Mouse (Mus musculus) c-Kit-positive CD71-negative TER-119-negative erythroid progenitor cells, embryonic 14.5 days (primary cell): Measurements from ENCODE around the gene Hs3st1.
"Not testable (repeated sequence)": the region's sequence is repeated elsewhere in the genome, so short reads cannot be mapped to it uniquely, and the experiment has no call there.

ENCODE experiments used
- DNase-seq: peaks from one replicate; pipeline ENCODE4 v3.0.0-alpha.2; 2013; ENCODE audit warnings: low read depth

Hs3st1 gene

DNA sequence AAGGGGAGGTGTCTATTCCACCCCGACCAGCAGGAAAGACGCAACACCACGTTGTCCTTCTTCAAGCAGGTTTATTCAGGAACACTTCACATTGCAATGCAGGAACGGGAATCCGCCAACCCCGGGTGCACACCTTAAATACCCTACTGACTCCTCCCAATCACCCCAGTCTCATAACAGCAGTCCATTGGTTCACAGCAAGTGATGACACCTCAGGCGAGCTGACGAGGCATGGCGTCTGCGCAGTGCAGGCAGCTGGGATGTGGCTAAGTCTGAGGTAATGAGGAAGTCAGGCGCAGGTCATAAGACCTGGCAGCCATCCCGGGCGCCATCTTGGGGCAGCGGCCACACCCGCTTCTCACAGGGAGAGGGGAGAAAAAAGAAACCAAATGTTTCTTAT is at the start of gene Hs3st1:
TSS of gene Hs3st1 (minus strand) at position 101 of the 400 bp plus-strand sequence.
- DNase-seq: not testable (repeated sequence)

DNA sequence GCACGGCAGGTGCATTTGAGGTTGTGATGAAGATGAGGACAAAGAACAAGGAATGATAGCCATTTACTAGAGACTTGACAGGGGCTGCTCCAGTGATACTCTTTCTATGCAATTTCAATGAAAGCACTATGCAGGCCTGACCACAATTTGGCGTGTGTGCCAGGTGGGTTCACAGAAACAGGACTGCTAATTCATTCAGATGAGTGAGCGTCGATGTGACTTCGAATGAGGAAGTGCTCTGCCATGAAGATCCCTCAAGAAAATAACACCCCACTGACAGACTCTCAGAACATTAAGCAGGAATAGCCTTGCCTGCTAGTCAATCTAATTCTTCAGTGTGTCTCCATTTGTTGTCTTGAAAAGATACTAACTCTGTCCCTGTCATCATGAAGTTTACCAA is 49.4 kb upstream of the Hs3st1 start:
- no peak for DNase-seq

DNA sequence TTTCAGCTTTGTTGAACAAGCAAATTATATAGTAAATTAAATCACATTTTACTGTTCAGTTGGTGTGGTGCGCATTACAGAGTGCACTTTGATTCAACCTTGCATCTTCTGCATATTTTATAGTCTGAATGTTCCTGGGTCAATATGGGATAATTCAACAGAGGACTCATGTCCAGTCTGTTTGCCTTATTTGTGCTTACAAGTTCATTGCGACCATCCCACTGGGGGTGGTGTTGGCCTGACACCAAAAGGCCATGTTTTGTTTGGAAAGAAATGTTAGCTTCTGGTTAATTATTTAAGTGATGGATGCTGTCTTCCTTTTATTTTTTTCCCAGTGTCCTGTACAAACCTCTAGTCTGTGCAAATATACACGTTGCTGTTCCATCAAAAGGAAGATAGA is 48.7 kb upstream of the Hs3st1 start:
- DNase-seq: no peak

DNA sequence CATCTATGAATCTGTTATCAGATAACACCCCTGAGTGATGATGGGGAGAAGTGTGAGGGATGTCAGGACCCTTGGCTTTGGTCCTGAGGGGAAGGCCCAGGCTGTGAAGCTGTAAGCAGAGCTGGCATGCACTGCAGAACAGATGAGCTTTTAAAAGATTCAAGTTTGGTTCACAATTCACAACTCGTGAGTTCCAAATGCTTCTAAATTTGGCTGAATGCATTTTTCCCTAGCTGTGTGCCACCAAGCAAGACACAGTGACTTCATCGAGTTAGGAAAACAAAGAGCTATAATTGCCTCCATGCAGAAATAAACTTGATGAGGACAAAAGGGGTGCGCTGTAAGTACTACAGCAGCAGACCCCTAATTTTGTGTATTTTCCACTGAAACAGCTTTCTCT is 48.2 kb upstream of the Hs3st1 start:
- no peak for DNase-seq

DNA sequence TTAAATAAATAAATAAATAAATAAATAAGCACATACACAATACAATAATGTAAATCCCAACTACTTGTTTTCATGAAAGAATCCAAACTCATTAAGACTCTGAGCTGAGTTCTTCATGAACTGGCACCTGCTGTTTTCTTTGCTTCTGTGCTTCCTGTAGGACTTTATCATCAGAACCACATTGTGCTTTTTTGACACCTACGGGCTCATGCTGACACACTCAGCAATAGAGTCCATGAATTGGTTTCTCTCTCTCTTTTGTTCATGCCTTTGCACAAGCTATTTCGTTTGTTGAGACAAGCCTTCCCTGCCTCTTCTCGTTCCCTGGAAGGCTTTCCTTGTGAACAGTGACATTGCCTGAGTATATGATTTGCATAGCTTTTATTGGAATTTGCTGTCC is 46.8 kb upstream of the Hs3st1 start:
- no peak for DNase-seq

DNA sequence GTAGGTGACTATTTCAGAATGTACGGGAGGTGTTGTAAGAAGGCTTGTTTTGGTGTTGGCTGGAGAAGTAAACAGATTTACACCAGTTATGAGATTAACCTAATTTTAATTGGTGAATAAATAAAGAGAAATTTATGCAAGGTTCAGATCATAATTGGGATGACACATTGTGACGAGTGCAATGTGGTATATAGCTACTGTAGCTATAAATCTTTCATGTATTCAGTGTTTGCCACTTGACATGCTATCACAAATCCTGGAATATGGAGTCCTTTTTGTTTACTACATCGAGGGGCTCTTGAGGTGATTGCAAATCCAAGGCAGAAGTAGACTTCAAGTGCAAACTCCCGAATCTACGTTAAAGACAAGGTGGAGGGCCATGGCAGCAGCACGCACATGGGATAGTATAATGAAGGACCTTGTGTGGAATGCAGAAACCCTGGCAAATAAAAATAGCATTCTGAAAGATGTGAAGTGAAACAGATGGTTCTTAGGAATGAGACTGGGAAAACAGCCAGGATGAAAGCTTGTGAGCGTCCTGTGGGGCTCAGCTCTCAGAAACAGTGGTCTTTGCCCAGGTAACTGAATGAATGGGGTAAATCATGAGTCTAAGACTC is 21.9 kb upstream of the Hs3st1 start:
- DNase-seq: no peak

DNA sequence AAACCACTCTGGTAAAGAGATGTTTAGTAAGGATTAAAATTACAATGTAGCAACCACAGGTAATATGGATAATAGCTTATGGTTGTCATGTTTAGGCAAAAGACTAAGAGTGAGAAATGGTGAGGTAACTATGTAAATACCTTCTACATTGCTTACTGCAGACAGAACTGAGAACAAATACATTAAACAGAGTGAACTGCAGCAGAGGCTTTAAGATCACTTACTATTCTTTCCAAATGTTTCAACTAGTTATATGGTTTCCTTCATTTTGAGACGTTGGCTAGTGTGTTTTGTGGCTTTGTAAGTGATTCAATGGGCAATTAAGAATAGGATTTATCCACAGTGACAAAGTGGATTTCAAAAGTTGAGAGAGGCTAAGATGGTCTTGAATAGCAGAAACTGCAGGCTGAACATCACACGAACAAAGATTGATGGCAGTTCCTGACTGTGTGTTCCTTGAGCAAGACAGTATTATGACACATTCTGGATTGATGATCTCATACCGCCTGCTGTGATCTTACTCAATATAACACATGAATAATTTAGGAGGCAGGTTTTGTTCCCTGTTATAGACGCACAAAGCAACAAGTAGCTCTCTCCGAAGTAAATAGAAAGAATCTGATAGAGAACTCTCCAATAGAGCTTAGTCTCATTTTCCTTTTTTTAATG is 16.5 kb upstream of the Hs3st1 start:
- no peak for DNase-seq

DNA sequence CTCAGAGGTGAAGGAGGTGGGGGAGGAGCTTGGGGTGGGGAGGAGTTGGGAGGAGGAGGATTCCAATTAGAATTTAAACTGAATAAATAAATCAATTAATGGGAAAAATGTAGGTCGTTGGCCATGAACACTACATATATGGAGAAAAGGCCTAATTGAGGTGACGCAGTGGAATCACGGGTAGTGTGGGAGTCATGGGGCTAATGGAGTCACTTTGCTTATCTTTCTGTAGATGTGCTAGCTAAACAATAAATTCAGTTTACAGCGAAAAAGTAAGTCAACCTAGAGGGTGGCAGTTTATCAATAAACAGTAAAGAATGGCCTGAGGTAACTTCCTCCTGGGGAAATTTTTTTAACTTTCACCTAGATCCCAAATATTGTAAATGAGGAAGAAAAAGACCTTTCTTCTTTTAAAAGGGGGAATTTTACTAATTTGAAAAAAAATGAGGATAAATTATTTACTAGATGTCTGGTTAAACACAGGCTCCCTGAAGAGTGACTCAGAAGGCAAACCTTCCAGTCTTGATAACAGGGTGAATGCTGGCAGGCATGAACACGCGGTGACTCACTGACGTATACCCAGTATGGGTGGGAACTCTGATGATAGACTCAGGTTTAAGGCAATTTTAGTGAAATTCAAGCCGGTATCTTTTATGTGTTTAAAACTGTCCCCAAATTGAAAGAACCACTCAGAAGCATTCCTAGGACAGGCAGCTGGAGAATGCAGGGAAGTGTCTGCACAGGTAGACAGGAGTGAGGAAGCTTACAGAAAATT is 6.6 kb upstream of the Hs3st1 start:
- DNase-seq: no peak

DNA sequence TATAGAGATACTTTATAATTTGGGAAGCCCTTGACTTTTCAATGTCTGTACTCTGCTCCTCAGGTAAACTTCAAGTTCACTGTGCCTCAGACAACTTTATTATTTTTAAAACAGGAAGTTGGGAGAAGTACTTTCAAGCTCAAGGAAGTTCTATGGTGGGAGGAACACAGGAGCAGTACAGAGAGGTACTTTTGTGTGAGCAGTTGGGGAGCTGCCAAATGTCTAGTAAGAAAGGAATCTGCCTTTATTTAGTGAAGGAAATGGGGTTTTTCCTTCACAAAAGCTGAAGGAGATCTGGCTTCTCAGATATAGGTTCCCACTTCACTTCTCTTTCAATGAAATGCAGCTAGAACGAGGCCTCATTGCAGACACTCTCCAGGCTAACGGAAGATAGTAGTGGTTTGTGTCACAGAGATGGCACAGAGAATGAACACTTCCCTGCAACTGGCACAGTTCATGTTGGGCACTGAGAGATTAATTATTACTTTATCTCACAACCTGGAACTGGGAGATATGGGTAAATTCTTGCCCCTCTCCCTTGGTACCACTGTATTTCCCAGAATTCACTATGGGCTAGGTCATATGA is 3.7 kb upstream of the Hs3st1 start:
- DNase-seq: no peak

DNA sequence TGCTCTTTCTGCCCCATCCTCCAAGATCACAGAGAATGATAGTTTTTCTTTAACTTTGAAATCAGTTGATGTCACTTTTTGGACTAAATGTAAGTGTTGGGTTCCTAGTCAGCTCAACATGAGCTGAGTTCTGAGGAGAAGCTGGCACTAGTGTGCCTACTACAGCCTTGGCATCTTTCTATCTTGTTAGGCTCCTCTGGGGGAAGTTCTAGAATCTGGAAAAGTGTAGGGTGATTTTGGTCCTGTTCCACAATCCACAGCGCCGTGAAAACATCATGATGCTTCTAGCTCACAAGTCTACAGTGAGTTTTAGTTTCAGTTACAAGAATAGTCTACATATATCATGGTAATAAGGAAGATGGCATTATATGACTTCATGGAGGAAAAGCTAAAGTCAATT is 18.4 kb downstream of the Hs3st1 start:
- DNase-seq: no peak

DNA sequence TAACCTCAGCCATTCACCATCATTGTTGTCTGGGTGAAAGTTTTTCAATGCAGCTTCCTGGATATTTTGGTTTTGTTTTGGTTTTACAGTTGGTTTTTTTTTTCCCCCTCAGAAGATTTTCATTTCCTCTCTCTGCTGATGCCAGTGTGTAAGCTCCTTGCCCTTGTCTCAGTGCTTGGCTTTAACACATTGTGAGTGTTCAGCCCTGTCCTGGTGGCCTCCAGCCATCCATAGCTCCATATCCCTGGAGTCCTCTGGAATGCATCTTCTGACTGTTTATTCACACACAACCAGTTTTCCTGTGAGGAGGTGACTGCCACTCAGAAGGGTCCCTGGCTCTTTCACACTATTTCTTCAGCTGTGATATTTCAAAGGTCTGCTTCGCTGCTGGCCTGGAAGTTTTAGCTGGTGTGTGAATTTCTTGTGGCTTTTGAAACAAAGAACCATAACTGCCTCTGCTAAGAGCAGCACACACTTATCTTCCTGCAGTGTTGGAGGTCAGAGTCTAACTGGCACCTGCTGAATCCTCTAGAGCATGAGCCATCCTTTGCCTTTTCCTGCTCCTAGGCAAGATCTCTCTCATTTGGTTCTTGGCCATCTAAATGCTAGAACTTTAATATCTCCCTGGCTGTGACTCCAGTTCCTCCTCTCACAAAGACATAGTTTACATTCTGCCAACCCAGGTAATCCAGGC is 21.4 kb downstream of the Hs3st1 start:
- DNase-seq: no peak

DNA sequence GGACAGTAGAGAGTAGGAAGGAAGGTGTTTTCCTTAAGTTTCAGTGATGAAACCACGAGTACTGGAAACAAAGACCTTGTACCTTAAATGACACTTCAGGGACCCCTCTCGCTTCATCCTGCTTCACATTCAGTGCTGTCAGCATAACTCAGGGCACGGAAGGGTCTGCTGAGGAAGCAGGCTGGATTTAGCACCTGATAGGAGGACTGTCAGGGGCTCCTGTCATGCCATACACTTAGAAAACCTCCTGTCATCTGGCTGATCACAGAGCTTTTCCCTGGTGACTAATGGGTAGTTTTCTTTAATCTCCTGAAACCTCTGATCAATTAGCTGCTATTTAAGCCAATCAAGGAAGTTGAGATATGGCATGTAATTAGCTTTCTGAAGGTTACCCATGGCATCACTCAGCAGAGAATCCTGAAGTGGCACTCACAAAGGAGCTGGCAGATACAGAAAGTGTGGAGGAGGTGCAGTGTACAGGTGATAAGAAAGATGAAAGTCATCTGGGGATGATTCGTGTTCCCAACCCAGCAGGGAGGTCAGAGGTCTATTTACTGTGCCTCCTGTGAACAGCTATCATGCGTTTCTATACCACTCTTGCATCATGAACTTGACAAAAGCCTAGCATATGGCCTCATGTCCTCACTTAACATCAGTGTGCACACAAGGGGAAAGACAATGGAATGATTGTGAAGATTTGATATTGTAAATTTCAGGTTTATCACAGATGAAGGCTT is 22.1 kb downstream of the Hs3st1 start:
- DNase-seq: no peak

DNA sequence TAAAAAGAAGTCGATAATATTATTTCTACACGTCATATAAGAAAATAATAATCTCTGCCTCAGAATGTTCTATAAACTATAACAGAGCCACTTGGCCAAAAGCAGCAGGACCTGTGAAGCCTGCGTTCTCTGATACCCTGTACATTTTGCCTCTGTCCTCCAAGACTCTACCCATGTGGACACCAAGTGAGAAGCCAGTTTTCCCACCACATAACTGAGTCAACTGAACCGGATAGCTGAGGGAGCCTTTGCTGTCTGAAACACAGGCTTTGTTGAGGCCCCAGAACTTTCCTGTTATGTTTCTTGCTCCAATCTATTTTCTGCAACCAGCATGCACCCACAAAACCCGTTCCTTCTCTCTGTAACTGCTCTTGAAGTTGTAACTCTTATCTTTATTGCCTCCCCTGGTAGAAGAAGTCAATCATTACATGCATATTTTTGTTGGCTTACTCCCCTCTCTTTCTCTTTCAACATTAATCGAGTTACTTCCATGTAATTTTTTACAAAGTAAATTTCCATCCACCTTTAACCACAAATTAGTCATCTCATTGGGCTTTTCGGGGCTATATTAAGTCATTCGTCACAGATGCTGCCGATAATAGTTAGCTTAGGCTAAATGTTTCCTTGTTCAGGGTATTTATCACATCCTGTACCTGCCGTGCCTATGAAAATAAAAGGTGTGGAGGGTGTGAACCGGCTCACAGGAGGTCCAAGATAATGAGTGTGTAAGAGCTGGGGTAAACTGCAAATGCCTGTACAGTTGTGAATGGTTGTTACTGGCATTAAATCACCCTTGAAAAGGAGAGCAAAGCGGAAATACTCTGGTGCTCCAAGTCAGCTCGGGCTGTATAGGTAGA is 39.4 kb downstream of the Hs3st1 start:
- no peak for DNase-seq

DNA sequence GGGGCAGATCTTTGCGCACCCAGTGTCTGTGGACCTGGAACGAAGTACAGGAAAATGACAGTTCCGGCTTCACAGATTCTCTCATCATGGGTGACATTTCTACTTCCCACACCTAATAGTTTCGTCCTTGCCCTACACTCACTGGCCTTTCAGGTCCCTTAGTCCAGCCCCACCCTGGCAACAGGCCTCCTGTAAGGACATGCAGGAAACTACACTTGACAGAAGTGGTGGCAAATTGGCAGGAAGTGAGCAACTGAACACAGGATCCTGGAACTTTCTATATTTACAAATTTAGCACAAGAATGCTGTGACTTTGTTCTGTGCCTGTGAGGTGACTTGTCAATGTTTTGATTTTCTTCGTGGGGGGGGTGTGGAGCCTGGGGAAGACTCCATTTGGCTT is 40.1 kb downstream of the Hs3st1 start:
- no peak for DNase-seq

DNA sequence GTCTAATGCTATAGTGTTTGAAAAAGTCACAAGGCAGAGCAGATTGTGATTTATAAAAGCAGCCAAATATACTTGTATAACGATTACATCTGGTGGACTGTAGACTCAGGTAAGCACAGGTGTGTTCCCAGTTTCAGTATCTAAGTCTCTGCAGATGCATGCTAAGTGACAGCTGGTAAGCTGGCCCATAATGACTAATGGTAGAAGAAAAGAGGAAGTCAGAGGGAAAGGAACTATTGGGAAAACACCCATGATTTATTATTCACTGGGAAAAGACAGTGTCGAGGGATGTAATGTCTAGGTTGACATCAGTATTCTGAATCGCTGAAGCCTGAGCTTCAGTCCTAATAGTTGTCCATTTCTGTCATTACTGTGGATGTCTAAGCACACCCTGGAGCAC is 49.7 kb downstream of the Hs3st1 start:
- DNase-seq: no peak

DNA sequence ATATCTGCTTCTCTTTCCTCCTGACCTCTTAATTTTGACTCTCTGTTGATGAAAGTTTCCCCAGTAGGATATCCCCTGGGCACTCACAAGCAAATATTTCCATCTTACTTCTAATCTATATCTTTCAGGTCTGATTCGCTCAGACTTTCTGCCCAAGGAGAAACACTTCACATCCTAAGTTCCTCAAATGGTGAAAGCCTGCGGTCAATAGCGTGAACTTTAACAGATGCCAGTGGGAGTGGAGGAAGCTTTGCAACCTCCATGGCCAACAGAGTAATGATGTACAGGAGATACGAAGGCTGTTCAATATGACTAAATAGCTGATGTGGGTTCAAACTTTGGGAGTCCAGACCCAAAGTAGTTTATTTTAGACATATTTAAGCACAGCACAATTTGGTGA is 94.4 kb downstream of the Hs3st1 start:
- no peak for DNase-seq

DNA sequence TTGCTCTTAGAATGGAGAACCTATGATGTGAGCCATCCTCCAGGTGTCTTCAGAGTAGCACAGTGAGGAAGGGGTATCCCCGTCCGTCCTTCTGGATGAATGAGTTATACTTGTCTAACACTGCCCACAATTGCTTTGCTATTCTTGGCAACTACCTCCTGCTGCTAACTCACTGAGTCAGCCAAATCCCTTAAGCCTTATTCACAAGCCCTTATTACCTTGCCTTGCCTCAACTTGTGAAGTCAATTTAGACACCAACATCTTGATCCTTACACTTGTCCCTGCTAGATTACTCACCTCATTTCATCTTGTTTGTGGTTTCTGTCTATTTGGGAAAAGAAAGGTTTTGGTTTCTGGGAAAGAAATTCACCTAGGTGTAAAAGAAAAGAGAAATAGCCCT is 95.9 kb downstream of the Hs3st1 start:
- no peak for DNase-seq

DNA sequence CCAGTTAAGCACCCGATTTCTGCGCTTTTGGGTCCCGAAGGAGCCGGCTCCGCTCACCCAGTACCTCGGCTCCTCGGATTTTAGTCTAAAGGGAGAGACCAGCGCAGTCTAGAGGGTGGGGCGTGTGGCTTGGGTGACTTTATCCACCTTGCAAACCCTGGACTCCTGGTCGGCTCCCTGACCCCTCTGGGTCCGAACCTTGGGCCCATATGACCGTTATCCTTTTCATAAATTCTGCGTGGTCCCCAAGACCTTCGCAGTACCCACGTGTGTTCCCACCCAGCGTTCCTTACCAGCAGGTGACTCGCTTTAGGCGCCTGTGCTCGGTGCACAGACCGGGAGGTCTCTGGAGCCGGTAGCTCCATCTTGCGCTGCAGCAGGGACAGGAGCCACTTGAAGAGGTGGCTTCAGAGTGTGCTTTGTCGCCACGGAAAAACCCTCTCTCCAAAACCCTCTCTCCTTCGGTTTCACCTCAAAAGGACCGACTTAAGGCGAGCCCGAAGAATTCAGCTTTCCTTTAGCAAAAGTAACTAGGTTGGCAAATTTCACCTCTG is 110.4 kb downstream of the Hs3st1 start:
- no peak for DNase-seq

DNA sequence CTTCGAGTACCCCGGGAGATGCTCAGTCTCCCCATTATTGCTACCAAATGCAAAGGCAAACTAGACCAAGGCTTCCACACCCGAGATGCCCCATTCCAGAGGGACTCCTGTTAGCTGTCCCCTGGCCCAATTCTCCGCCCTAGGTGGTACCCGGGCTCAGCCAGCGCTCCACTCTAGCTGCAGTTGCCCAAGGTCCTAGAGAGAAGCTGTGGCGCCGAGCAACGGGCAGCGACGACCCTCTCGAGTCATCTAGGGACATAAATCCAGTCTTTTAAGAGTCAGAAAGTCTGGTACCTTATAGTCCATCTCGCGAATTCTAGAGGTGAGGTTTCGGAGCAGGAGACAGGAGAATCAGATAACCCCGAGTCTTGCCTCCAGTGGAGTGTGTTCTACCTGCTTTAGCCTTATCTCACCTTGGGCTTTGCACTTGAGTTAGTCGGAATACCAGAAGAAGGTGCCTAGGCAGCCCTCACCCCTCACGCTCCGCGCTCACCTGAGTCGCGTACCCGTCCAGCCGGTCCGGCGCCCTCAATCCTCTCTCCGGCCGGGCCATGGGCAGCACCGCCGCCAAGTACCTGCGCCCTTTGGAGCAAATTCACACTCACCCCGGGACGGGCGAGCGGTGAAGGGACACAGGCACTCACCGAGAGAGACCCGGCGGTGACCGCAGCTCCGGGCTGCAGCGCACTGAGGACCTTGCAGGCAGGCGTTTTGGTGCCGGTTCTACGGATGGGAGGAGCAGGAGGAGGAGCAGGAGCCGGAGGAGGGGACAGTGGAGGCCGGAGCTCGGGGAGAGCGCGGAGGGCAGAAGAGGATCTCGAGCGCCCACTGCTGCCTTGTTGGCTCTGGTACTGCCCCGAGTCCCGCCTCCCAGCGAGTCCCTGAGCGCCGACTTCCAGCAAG is 111.1 kb downstream of the Hs3st1 start:
- DNase-seq: peak; percentile 33
